Mouse (Mus musculus): ENCODE measurements around the gene 3110082I17Rik. TPM values are rescaled to one million over a fixed set of nuclear protein-coding genes. Genes with fewer than 3 reads are reported as not detected.

Gene 3110082I17Rik
- total and polyA plus RNA-seq, 3 experiments = 8.6 to 14.8 (median 10.6) TPM

DNA sequence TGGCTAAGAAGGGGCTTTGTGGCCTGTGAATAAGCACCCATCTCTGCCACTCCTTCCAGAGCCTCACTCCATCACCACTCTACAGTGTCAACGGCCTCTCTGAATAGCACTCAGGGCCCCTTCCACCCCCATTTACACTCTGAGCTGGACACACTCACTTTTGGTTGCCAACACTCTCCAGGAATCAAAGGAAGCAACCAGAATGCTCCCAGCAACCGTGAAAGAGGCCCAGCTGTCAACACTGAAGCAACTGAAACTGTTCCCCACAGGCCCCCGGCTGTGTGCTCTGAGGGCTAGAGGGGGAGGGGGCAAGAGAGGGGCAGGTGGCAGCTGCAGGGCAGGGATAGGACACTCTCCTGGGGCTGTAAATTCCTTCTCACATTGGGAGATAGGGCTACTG lies 41.7 kb downstream of the 3110082I17Rik start:
- no peak for DNase-seq

DNA sequence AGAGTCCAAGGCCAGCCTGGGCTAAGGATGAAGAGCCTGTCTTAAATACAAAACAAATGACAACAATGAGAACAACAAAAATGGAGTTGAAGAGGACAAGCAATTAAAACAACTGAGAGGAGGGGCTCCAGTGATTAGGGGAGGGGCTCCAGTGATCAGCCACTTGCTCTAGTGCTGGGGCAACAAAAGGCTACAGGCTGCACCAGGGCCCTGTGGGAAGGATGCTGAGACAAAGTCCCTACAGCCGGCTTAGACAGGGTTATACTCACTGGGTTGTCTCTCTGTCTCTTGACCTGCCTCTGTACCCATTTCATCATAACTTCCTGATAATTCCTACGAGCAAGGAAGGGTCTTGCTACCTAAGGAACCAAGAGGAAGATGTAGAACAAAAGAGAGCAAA lies 42.2 kb downstream of the 3110082I17Rik start:
- no peak for DNase-seq

- no peak for DNase-seq
These were observed 42.8 kb downstream of the 3110082I17Rik start for GRCm38 (mm10) chr5:139417480-139417879.

DNA sequence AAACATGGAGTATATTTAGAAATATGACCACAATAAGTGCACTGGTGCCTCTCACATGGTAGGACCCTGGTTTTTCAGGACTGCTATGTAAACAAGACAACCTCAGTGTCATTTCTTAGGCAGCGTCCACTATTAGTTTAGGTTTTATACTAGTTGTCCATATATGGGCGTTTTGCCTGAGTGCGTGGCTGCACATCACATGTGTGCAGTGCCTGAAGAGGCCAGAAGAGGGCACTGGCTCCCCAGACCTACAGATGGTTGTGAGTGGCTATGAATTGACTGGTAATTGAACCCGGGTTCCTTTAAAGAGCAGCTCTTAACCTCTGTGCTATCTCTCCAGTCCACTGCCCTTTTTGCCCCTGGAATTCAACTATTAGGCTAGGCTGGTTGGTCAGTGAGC lies 43.4 kb downstream of the 3110082I17Rik start:
- DNase-seq = no peak

DNA sequence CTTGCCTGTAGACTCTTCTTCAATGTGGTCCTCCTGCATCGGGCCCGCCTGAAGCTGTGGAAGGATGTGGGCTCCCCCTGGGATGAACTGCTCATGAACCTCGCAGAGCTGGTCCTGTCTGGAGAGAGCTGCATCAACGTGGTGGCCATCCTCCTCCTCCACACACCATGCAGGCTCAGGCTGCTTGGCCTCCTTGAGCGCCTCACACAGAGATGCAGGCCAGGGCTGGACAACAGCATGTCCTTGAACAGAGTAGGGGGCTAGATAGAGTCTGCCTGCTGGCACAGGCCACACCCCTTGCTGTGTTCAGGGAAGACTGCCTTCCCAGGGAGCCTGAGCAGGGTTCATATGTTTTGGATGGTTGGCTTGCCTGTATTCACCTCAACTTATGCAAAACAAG lies 45.3 kb downstream of the 3110082I17Rik start:
- no peak for DNase-seq

GRCm38 (mm10) chr5:139413545-139413944 lies 46.8 kb downstream of the 3110082I17Rik start:
- no peak for DNase-seq

DNA sequence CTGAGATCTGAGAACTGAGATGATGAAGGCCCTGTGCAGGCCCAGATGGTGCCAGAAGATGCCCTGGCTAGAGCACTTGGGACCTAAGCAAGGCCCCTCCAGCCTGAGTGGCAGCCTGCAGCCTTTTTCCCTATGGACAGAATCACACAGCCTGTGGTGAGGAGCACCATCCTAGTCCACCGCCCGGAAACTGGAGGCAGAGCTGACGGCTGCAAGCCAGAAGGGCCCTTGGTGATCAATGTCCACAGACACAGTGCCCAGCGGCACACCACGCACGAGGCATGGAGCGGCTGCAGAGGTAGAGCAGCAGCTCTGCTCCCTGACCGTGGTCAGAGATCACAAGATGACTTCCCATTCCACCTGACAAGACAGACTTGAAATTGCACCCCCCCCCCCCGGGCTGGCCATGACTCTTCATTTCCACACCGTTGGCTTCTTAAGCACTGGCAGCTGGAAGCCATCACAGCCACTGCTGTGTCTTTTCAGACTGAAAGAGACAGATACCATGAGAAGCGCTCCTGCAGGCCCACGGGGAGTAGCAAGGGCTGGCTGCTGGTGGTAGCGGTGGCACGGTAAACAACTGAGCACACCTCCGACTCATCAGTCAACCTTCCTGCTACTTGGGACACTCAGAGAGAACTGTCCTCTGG lies 48.5 kb downstream of the 3110082I17Rik start:
- DNase-seq = no peak

DNA sequence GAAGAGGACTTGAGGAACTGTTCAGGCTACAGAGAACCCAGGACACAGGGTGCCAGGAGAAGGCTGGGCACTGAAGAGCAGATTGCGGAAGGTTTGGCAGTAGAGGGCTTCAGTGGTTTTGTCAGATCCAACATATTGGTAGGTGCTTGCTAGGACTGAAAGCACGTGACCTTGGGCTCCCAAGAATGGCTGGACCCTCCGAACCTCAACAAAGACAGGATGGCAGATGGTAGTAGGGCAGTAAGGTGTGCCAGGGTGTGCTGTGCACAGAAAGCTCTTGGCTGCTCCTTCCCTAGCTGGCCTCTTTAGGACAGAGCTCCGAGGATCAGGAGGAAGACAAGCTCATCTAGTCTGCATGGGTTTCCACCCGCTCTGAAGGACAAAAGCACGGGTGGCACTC lies 49.2 kb downstream of the 3110082I17Rik start:
- no peak for DNase-seq

- DNase-seq = no peak
These were observed 50.3 kb downstream of the 3110082I17Rik start for GRCm38 (mm10) chr5:139410056-139410455.

DNA sequence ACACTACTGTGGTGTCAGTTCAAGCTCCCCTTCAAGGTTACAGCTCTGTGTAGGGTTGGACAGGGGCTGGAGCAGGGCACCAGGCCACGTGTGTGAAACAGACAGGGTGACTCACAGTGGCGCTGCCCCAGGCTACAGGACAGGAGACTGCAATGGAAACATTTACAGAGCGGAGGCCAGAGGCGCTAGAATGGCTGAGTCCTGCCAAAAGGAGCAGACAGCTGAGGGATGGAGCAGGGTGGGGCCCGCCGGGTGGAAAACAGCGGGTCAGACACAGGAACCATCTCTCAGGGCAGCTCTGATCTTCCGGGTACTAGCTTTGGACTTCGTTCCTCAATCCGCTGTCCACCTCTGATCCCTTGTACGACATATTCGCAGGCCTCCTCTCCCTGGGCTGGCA lies 50.9 kb downstream of the 3110082I17Rik start:
- DNase-seq = peak; percentile 93

DNA sequence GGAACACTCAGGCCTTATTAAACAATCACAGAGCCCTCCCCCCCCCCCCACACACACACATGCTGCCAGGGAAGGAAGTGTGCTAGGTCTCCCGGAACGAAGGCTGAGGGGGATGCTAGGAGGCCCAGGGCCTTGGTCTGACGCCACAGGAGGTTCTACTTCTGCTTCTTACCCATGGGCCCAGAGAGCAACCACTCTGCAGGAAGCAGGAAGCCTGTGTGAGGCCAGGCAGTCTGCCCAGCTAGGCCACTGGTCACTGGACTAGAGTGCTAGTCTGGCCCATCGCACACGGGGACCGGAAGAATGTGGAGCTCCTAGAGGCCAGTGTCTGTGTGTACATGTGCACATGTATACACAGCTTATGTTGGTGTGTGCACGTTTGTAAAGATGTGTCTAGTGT lies 51.8 kb downstream of the 3110082I17Rik start:
- DNase-seq = no peak

DNA sequence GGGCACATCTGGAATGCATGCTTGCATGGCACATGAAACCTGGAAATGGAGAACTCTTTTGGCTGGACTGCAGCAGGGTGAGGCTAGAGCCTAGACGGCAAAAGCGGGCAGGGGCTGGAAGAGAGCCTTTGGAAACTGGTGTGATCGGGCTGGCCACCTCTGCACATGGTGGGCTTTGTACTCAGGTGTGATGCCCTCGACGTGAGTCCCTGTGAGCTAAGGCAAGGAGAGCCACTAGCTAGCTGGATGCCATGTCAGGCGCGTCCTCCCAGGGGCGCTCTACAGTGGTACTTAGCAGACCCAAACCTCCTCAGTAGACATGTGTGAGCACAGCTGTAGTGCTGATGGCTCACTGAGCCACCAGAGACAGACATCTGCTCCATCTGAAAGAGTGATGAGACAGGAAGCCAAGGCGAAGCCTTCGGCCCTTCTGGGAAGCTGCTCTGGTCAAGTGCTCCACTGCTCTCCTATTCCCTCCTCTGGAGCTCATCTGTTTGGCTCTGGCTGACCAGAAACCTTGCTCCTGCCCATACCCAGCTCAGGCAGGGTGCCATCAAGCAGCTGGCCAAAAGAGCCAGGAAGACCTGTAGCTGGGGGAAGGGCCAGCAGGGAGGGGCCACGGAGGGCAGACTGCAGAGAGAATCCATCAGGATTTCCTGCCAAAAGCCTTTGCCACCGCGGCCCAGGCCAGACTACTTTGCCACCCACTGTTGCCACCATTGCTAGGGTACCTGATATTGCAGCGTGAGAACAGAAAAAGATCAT lies 53.0 kb downstream of the 3110082I17Rik start:
- DNase-seq = peak; percentile 65

GRCm38 (mm10) chr5:139405953-139406352 lies 54.4 kb downstream of the 3110082I17Rik start:
- DNase-seq = no peak

- DNase-seq = no peak
These were observed 54.8 kb downstream of the 3110082I17Rik start for GRCm38 (mm10) chr5:139405478-139405877.

- DNase-seq = no peak
These were observed 55.4 kb downstream of the 3110082I17Rik start, which contains the start of gene C130050O18Rik for GRCm38 (mm10) chr5:139404801-139405401. TSS of gene C130050O18Rik (plus strand) at chr5:139405280.

GRCm38 (mm10) chr5:139403692-139404260 lies 56.6 kb downstream of the 3110082I17Rik start:
- DNase-seq = no peak

DNA sequence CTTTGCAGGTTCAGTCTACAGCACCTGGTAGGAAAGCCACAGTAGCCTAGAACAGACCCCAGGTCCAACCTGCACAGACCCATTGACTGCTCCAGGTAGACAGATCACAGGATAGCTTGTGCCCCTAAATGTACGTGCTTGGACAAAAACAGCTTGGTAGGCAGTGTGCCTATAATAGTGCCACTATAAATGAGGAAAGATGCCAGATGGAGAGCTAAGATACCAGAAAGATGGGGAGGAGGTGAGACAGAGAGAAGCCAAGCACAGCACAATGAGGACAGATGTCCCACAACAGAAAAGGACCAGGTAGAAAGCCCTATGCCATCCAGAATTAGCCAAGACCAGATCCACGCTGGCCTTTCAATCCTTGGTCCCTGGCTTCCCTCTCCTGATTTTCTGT lies 58.2 kb downstream of the 3110082I17Rik start:
- no peak for DNase-seq

DNA sequence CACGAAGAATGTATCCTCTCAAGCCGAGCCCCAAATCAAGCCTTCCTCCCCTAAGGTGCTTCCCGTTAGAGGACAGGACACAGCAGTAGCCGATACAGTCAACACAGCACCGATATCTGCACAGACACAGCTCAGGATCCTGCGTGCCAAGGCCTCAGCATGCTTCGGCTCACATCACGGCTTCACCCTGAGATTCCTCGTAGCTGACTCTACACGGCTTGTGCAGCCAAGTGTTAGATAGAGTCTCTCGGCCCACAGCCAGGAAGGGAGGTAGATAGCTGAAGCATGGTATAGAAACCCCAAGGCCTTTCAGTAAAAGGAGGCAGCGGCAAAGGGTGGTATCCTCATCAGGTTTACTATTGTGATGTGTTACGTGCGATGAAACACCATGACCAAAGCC lies 60.3 kb downstream of the 3110082I17Rik start:
- no peak for DNase-seq

- DNase-seq = no peak
These were observed 61.5 kb downstream of the 3110082I17Rik start for GRCm38 (mm10) chr5:139398786-139399185.

DNA sequence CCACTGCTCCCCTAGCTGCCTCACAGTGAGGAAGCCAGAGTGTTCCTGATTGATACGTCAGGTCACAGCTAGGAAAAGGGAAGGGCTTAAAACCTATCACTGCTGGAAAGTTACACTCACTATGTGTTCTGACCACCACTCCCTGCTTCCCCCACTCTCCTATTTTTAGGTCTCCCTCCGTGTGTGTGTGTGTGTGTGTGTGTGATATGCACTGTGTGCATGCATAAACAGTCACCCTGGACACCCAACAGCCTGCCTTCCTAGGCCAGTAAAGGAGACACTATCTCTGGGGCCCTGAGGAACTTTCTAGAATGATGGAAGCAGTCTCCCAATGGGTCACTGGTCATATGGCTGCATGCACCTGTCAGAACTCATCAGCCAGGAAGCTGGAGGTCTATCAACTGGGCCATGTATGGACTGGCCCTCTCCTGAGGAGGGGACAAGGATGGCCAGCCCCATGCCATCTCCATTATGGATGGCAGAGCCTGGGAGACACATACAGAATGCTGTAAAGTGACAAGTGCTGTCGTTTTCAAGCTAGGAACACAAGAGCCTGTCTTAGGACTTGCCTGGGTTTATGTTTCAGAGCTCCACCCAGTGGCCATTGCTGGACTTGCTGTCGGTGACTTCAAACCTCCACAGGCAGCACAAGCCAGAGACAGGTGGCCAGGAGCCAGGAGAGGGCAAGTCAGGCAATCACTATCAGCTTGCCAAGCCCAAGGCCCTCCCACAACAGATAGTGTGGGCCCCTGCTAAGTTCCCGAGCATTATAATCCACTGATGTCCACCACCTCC lies 62.2 kb downstream of the 3110082I17Rik start:
- DNase-seq = peak; percentile 93

DNA sequence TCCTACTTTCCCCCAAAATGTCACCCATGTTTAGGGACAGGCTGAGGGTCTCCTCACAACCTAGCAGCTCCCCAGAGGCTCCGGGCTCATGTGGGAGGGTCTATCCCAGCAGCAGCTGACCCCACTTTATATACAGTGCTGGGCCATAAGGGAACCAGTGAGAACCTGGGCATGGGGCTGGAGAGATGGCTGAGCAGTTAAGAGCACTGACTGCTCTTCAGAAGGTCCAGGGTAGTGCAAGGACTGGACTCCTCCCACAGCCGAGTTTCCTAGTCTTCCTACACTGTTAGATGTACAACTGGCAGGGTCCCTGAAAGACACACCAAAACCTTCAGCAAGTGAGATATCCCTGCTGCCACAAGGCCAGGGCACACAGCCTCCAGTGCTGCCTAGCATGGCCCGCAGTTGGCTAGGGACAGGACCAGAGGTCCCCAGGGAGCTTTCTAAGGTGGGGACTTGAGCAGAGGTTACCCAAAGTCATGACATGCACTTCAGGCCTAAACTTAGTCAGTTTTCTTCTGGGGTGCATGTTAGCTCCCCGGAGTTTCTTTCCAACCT lies 62.9 kb downstream of the 3110082I17Rik start:
- no peak for DNase-seq

- no peak for DNase-seq
These were observed 64.8 kb downstream of the 3110082I17Rik start for GRCm38 (mm10) chr5:139395528-139395927.
